Mouse (Mus musculus) ES-Bruce4 (cell line): ENCODE results near the gene Gpr18. TPM values are rescaled to one million over a fixed set of nuclear protein-coding genes. Genes with fewer than 3 reads are reported as not detected.

Source experiments
- H3K27ac ChIP-seq: 2 replicates; pipeline ENCODE4 v1.5.1; 2012; ENCODE audit warnings: low read length, inconsistent platforms; ENCODE audit not compliant: insufficient read depth
- H3K27me3 ChIP-seq: 2 replicates; pipeline ENCODE4 v1.6.1; 2012; ENCODE audit warnings: mild to moderate bottlenecking, low read length, inconsistent platforms; ENCODE audit not compliant: control insufficient read depth, poor library complexity, insufficient read depth, severe bottlenecking
- H3K36me3 ChIP-seq: 2 replicates; pipeline ENCODE4 v1.6.1; 2012; ENCODE audit warnings: inconsistent platforms, mild to moderate bottlenecking, low read length, moderate library complexity; ENCODE audit not compliant: control insufficient read depth, poor library complexity, insufficient read depth, severe bottlenecking
- H3K4me1 ChIP-seq: one replicate; pipeline ENCODE4 v1.8.1; 2011; ENCODE audit warnings: low read length; ENCODE audit not compliant: control insufficient read depth, insufficient read depth
- H3K4me3 ChIP-seq: 2 replicates; pipeline ENCODE4 v1.5.1; 2011; ENCODE audit warnings: low read depth, mild to moderate bottlenecking, low read length
- H3K9ac ChIP-seq: 2 replicates; pipeline ENCODE4 v1.6.1; 2012; ENCODE audit warnings: low read depth, mild to moderate bottlenecking, inconsistent platforms; ENCODE audit not compliant: poor library complexity, severe bottlenecking
- H3K9me3 ChIP-seq: replicated peaks from 2 replicates; pipeline ENCODE4 v1.6.1; 2012; ENCODE audit warnings: mild to moderate bottlenecking, low read length, inconsistent platforms; ENCODE audit not compliant: control insufficient read depth, poor library complexity, insufficient read depth, severe bottlenecking
- CTCF ChIP-seq: IDR thresholded peaks from one replicate; pipeline ENCODE4 v1.8.1; 2011; ENCODE audit warnings: low read depth, low read length
- EP300 ChIP-seq: IDR thresholded peaks from 2 replicates; pipeline ENCODE4 v1.6.1; 2011; ENCODE audit warnings: low read depth, low read length; ENCODE audit not compliant: insufficient read depth
- POLR2A ChIP-seq: IDR thresholded peaks from one replicate; pipeline ENCODE4 v1.8.1; 2011; ENCODE audit warnings: low read length; ENCODE audit not compliant: insufficient read depth
- polyA plus RNA-seq: library from polyadenylated mRNA; stranded (reverse); fragments of >200 nt; gene quantifications from 2 replicates; pipeline ENCODE4 v1.2.4, GENCODE M21; 2011; ENCODE audit warnings: low read depth; ENCODE audit not compliant: missing spikeins, insufficient read depth, insufficient read length

Gpr18 gene
- polyA plus RNA-seq, 1 experiment = not detected

GRCm38 (mm10) chr14:121958041-121958750 is 42.6 kb upstream of the Gpr18 start:
- Histone ChIP-seq H3K27ac (no peak overlapping the region), H3K9ac (no peak overlapping the region), H3K27me3 (no peaks in the 10 kb centered on the region), H3K4me1 (no peaks in the 10 kb centered on the region), H3K9me3 (no peaks in the 10 kb centered on the region), H3K4me3 (no peak overlapping the region), H3K36me3 (no peaks in the 10 kb centered on the region)
- TF ChIP-seq CTCF (no peak), POLR2A (no peak), EP300 (no peak)

GRCm38 (mm10) chr14:121957176-121957871 is 41.7 kb upstream of the Gpr18 start:
- no peak overlapping the region for H3K27ac ChIP-seq
- TF ChIP-seq EP300 = no peak
- no peak for TF ChIP-seq POLR2A
- no peak for TF ChIP-seq CTCF
- no peak overlapping the region for H3K9ac ChIP-seq
- H3K27me3 ChIP-seq = no peaks in the 10 kb centered on the region
- H3K9me3 ChIP-seq = no peaks in the 10 kb centered on the region
- H3K36me3 ChIP-seq = no peaks in the 10 kb centered on the region
- H3K4me1 ChIP-seq = no peaks in the 10 kb centered on the region
- H3K4me3 ChIP-seq = no peak overlapping the region

GRCm38 (mm10) chr14:121956291-121956690 is 40.7 kb upstream of the Gpr18 start:
- no peak overlapping the region for H3K4me3 ChIP-seq
- TF ChIP-seq EP300 (no peak), CTCF (no peak), POLR2A (no peak)
- H3K27ac ChIP-seq = no peak overlapping the region
- no peaks in the 10 kb centered on the region for H3K4me1 ChIP-seq
- no peaks in the 10 kb centered on the region for H3K36me3 ChIP-seq
- no peaks in the 10 kb centered on the region for H3K27me3 ChIP-seq
- H3K9me3 ChIP-seq = no peaks in the 10 kb centered on the region
- no peak overlapping the region for H3K9ac ChIP-seq

- Histone ChIP-seq H3K27ac (no peak overlapping the region), H3K36me3 (no peaks in the 10 kb centered on the region), H3K27me3 (no peaks in the 10 kb centered on the region), H3K9me3 (no peaks in the 10 kb centered on the region), H3K4me1 (no peaks in the 10 kb centered on the region), H3K9ac (no peak overlapping the region), H3K4me3 (no peak overlapping the region)
- TF ChIP-seq POLR2A (no peak), CTCF (no peak), EP300 (no peak)
These were observed 39.7 kb upstream of the Gpr18 start for GRCm38 (mm10) chr14:121955176-121955795.

DNA sequence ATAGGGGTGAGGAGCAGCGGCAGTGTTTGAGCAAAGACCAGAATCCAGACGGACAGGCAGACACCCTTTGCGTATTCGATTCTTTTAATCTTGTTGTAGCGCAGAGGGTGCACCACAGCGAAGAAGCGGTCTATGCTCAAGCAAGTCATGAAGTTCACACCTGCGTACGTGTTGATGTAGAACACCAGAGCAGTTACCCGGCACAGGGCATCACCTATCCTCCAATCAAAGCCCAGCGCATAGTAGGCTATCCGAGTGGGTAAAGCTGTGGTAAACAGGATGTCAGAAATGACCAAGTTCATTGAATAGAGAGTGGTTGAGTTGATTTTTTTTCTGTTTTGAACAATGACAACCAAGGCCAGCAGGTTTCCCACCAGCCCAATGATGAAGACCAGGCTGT is 39.0 kb upstream of the Gpr18 start:
- H3K36me3 ChIP-seq = no peaks in the 10 kb centered on the region
- H3K27me3 ChIP-seq = no peaks in the 10 kb centered on the region
- TF ChIP-seq CTCF = no peak
- H3K4me1 ChIP-seq = no peaks in the 10 kb centered on the region
- H3K27ac ChIP-seq = no peak overlapping the region
- H3K4me3 ChIP-seq = no peak overlapping the region
- H3K9ac ChIP-seq = no peak overlapping the region
- H3K9me3 ChIP-seq = no peaks in the 10 kb centered on the region

- H3K9ac ChIP-seq = no peak overlapping the region
- no peak for TF ChIP-seq EP300
- TF ChIP-seq POLR2A = no peak
- no peak for TF ChIP-seq CTCF
These were observed 38.5 kb upstream of the Gpr18 start for GRCm38 (mm10) chr14:121954129-121954528.

More at GRCm38 (mm10) chr14:121954129-121954528, 38.5 kb upstream of the Gpr18 start:
- no peaks in the 10 kb centered on the region for H3K36me3 ChIP-seq
- H3K27me3 ChIP-seq = no peaks in the 10 kb centered on the region
- H3K9me3 ChIP-seq = no peaks in the 10 kb centered on the region
- no peak overlapping the region for H3K4me3 ChIP-seq
- no peaks in the 10 kb centered on the region for H3K4me1 ChIP-seq
- H3K27ac ChIP-seq = no peak overlapping the region
